ENCODE assay signal across 9 mouse cellular contexts in genomic region chr12:4232777-4233176, GRCm38 (mm10). TPM values are rescaled to one million over a fixed set of nuclear protein-coding genes. Genes with fewer than 3 reads are reported as not detected.
DNase-seq lines count a peak whose midpoint lies in the region; ATAC-seq and TF ChIP-seq lines count a peak whose summit lies in the region.
"Had no signal": no experiment of that assay in that cellular context is flagged by ENCODE, and none has a peak within 500 bp of the region (broad histone marks: within the 10 kb centered on the region; RNA-seq: fewer than 3 reads in every experiment).

No protein-coding gene starts in this region.

- no peak for TF ChIP-seq POLR2A in CH12.LX (IDR thresholded peaks at IDR 0.05; ENCODE audit: low read depth, low read length)
- TF ChIP-seq POLR2A in thymus, adult 2 months (IDR thresholded peaks at IDR 0.05; ENCODE audit: control insufficient read depth, extremely low read depth, insufficient read depth, low read length, poor library complexity): no peak

- dilution Hi-C loops in CH12.LX (cut with MboI; ENCODE audit: extremely low pct_ligation_motif_present, extremely low pct_unique_long_range_greater_than_20kb, low sequenced_read_pairs): no loop called here

- ATAC-seq in hindbrain, embryonic 11.5 days (ENCODE audit: low FRiP score): no peak
- ATAC-seq in liver, embryonic 16.5 days (ENCODE audit: low read depth): no peak

- no peak for TF ChIP-seq CTCF in CH12.LX (conservative IDR thresholded peaks at IDR 0.05 in 1 of 2, IDR thresholded peaks at IDR 0.05 in 1 of 2; ENCODE audit: low read depth in 2 of 2, low read length in 2 of 2)
- no peak for TF ChIP-seq CTCF in thymus, adult 2 months (IDR thresholded peaks at IDR 0.05; ENCODE audit: borderline replicate concordance, control insufficient read depth, extremely low read depth, insufficient read depth, low read length, poor library complexity)

- H3K4me1 ChIP-seq in heart, embryonic 10.5 days: peaks cover 8% of the 10 kb centered on the region; the same call in 1 of the 2 replicates
- peaks cover 2 to 31% of the 10 kb centered on the region in 2 experiments; a peak in 3 of 4 replicates for H3K4me1 ChIP-seq in CH12.LX (ENCODE audit: control insufficient read depth in 1 of 2, insufficient read depth in 2 of 2)
- H3K4me1 ChIP-seq in hindbrain, embryonic 11.5 days (replicated peaks; ENCODE audit: control insufficient read depth, insufficient read depth, low read length): no peaks in the 10 kb centered on the region
- peaks cover 13% of the 10 kb centered on the region for H3K4me1 ChIP-seq in liver, embryonic 16.5 days (ENCODE audit: control insufficient read depth, low read depth, low read length)
- no peaks in the 10 kb centered on the region for H3K4me1 ChIP-seq in thymus, adult 2 months (replicated peaks; ENCODE audit: control insufficient read depth, insufficient read depth, low read length)

- TF ChIP-seq RAD21 in CH12.LX (IDR thresholded peaks at IDR 0.05; ENCODE audit: low read depth, low read length): no peak

- peak overlapping the region; percentile 78 for H3K4me3 ChIP-seq in heart, embryonic 10.5 days
- peak overlapping the region; percentile 38 to 92 (median 72) for H3K4me3 ChIP-seq in CH12.LX (replicated peaks in 1 of 3; ENCODE audit: low read depth in 2 of 3, low read length in 2 of 3, poor library complexity in 1 of 3)
- peak overlapping the region; percentile 54 for H3K4me3 ChIP-seq in hindbrain, embryonic 11.5 days (ENCODE audit: low read depth, low read length)
- H3K4me3 ChIP-seq in liver, embryonic 16.5 days (ENCODE audit: low read depth, low read length): peak overlapping the region; percentile 89
- no peak overlapping the region for H3K4me3 ChIP-seq in thymus, adult 2 months (ENCODE audit: control insufficient read depth, insufficient read depth, low read length)

- 60% methylated on average over 4 of the region's 4 CpGs for WGBS in heart, embryonic 10.5 days
- 69% methylated on average over 4 of the region's 4 CpGs for WGBS in hindbrain, embryonic 11.5 days
- 12% methylated on average over 4 of the region's 4 CpGs for WGBS in liver, embryonic 16.5 days (ENCODE audit: insufficient replicate concordance)
- WGBS in thymus, adult 2 months: 15% methylated on average over 4 of the region's 4 CpGs

- peaks cover 32% of the 10 kb centered on the region for H3K79me2 ChIP-seq in CH12.LX (replicated peaks; ENCODE audit: control insufficient read depth, extremely low read depth, insufficient read depth, poor library complexity, severe bottlenecking)

- peak overlapping the region; percentile 67 for H3K9ac ChIP-seq in CH12.LX (ENCODE audit: insufficient read depth, low read depth)
- no peak overlapping the region for H3K9ac ChIP-seq in hindbrain, embryonic 11.5 days (ENCODE audit: low read depth, low read length)
- H3K9ac ChIP-seq in liver, embryonic 16.5 days (ENCODE audit: low read depth, low read length): peak overlapping the region; percentile 81

- peak overlapping the region; percentile 92 for H3K4me2 ChIP-seq in CH12.LX (ENCODE audit: insufficient read depth, low read depth, poor library complexity, severe bottlenecking)
- peak overlapping the region; percentile 19; the same call in 1 of the 2 replicates for H3K4me2 ChIP-seq in hindbrain, embryonic 11.5 days (replicated peaks; ENCODE audit: low read depth, low read length)
- peak overlapping the region; percentile 81 for H3K4me2 ChIP-seq in liver, embryonic 16.5 days (ENCODE audit: low read depth, low read length)

- no peak for TF ChIP-seq EP300 in CH12.LX (IDR thresholded peaks at IDR 0.05; ENCODE audit: low read length)

- no peak overlapping the region for H3K27ac ChIP-seq in heart, embryonic 10.5 days
- no peak overlapping the region for H3K27ac ChIP-seq in CH12.LX (ENCODE audit: insufficient read depth, low read depth)
- no peak overlapping the region for H3K27ac ChIP-seq in hindbrain, embryonic 11.5 days (ENCODE audit: low read depth, low read length)
- H3K27ac ChIP-seq in liver, embryonic 16.5 days (ENCODE audit: low read length): no peak overlapping the region; the same call in 1 of the 2 replicates
- H3K27ac ChIP-seq in thymus, adult 2 months (ENCODE audit: control insufficient read depth, insufficient read depth, low read length): no peak overlapping the region

- peaks cover 37% of the 10 kb centered on the region for H3K36me3 ChIP-seq in heart, embryonic 10.5 days
- peaks cover 24 to 61% of the 10 kb centered on the region in 2 experiments for H3K36me3 ChIP-seq in CH12.LX (replicated peaks in 1 of 2; ENCODE audit: control insufficient read depth in 1 of 2, insufficient read depth in 1 of 2, low read length in 1 of 2)
- no peaks in the 10 kb centered on the region for H3K36me3 ChIP-seq in hindbrain, embryonic 11.5 days (ENCODE audit: control insufficient read depth, insufficient read depth, low read length)
- H3K36me3 ChIP-seq in liver, embryonic 16.5 days (ENCODE audit: control insufficient read depth, insufficient read depth): peaks cover 10% of the 10 kb centered on the region
- H3K36me3 ChIP-seq in thymus, adult 2 months (ENCODE audit: control insufficient read depth, insufficient read depth, low read length): peaks cover 22% of the 10 kb centered on the region

- no peaks in the 10 kb centered on the region for H3K27me3 ChIP-seq in heart, embryonic 10.5 days (ENCODE audit: insufficient read depth, poor library complexity, severe bottlenecking)
- H3K27me3 ChIP-seq in CH12.LX (replicated peaks): no peaks in the 10 kb centered on the region
- H3K27me3 ChIP-seq in hindbrain, embryonic 11.5 days (ENCODE audit: control insufficient read depth, insufficient read depth, low read length): no peaks in the 10 kb centered on the region
- no peaks in the 10 kb centered on the region for H3K27me3 ChIP-seq in liver, embryonic 16.5 days (ENCODE audit: control insufficient read depth, insufficient read depth, low read depth, low read length)
- H3K27me3 ChIP-seq in thymus, adult 2 months (ENCODE audit: control insufficient read depth, insufficient read depth, low read length): no peaks in the 10 kb centered on the region

- no peak for DNase-seq in heart, embryonic 10.5 days (ENCODE audit: low spot score)
- DNase-seq in heart, postnatal 25 days (ENCODE audit: low spot score): no peak
- DNase-seq in CH12.LX (ENCODE audit: extremely low read depth): no peak
- no peak for DNase-seq in hindbrain, embryonic 11.5 days (ENCODE audit: low spot score)
- DNase-seq in left cerebral cortex, adult 11 months (ENCODE audit: low spot score): no peak
- no peak for DNase-seq in urinary bladder, postnatal 10 days (ENCODE audit: low spot score)
- DNase-seq in thymus, adult 2 months: no peak
- DNase-seq: gastrocnemius, postnatal 36 days had no signal

- no peaks in the 10 kb centered on the region for H3K9me3 ChIP-seq in heart, embryonic 10.5 days
- H3K9me3 ChIP-seq in CH12.LX (replicated peaks; ENCODE audit: low read length): no peaks in the 10 kb centered on the region
- no peaks in the 10 kb centered on the region for H3K9me3 ChIP-seq in hindbrain, embryonic 11.5 days (ENCODE audit: control insufficient read depth, low read length)
- no peaks in the 10 kb centered on the region for H3K9me3 ChIP-seq in liver, embryonic 16.5 days (replicated peaks; ENCODE audit: control insufficient read depth, low read length)

- in situ Hi-C loops in CH12.LX (cut with MboI; ENCODE audit: low pct_ligation_motif_present, low pct_unique_long_range_greater_than_20kb, low sequenced_read_pairs): loop anchor here (25.0 kb wide), 2 partner anchors 305 to 605 kb away; partner anchors contain the start of genes Fkbp1b and Wdcp

- intact Hi-C loops in heart, postnatal 25 days (cut with DNase I): loop anchor here (10.0 kb wide), 3 partner anchors 242 to 998 kb away; partner anchors contain the start of gene Ncoa1

TF ChIP-seq in CH12.LX, 34 proteins besides CTCF, POLR2A, EP300 and RAD21:
- TF ChIP-seq ELF1 (IDR thresholded peaks at IDR 0.05; ENCODE audit: low read depth, low read length) (no peak), CHD2 (IDR thresholded peaks at IDR 0.05; ENCODE audit: low read length) (no peak)

RNA-seq across cellular contexts. Expression of gene Ptrhd1, which starts 1.1 kb away (rescaled TPM):
- 6.9 and 8.2 TPM in 2 replicates for polyA plus RNA-seq in heart, embryonic 10.5 days (2016; fragmentation: Nextera tagmentation; extraction: Ambion mirVana)
- 1 to 10 TPM; 3.6 to 4.0 TPM for total RNA-seq in heart, postnatal 25 days (2021)
- 3.6 and 4.7 TPM in 2 replicates for total RNA-seq in CH12.LX (2012; rRNA removed)
- total RNA-seq in CH12.LX (2014; rRNA removed): 7.3 and 9.3 TPM in 2 replicates
- polyA plus RNA-seq in CH12.LX (2012; ENCODE audit: insufficient read length, low read depth): 6.7 and 6.8 TPM in 2 replicates
- 5.5 and 6.2 TPM in 2 replicates for polyA plus RNA-seq in hindbrain, embryonic 11.5 days (2014; fragmentation: Nextera tagmentation; extraction: Ambion mirVana)
- polyA plus RNA-seq in liver, embryonic 16.5 days (2015; fragmentation: Nextera tagmentation; extraction: Ambion mirVana): 2.0 and 2.3 TPM in 2 replicates
- polyA plus RNA-seq in thymus, adult 2 months (2012; rRNA removed): 5.5 and 6.2 TPM in 2 replicates

RNA-seq across cellular contexts. Expression of gene Cenpo, which starts 1.3 kb away (rescaled TPM):
- polyA plus RNA-seq in heart, embryonic 10.5 days (2016; fragmentation: Nextera tagmentation; extraction: Ambion mirVana): 10.9 and 14.5 TPM in 2 replicates
- 1 to 10 TPM; 1.6 to 2.3 TPM for total RNA-seq in heart, postnatal 25 days (2021)
- total RNA-seq in CH12.LX (2012; rRNA removed): 25.3 and 25.4 TPM in 2 replicates
- 32.1 and 32.7 TPM in 2 replicates for total RNA-seq in CH12.LX (2014; rRNA removed)
- 19.3 and 24.4 TPM in 2 replicates for polyA plus RNA-seq in CH12.LX (2012; ENCODE audit: insufficient read length, low read depth)
- polyA plus RNA-seq in hindbrain, embryonic 11.5 days (2014; fragmentation: Nextera tagmentation; extraction: Ambion mirVana): 17.2 and 20.7 TPM in 2 replicates
- 8.3 and 9.3 TPM in 2 replicates for polyA plus RNA-seq in liver, embryonic 16.5 days (2015; fragmentation: Nextera tagmentation; extraction: Ambion mirVana)
- polyA plus RNA-seq in thymus, adult 2 months (2012; rRNA removed): 30.9 and 33.8 TPM in 2 replicates

Comparison
In these comparisons a context has a peak if more than half of its experiments do, and no peak if none do; other contexts are left out.
1. H3K4me2 ChIP-seq: peak in every context shown above with its lines; median percentile 92 in CH12.LX; 81 in liver, embryonic 16.5 days; 19 in hindbrain, embryonic 11.5 days.